Mouse (Mus musculus): Measurements from ENCODE around the gene Mpv17. TPM values are rescaled to one million over a fixed set of nuclear protein-coding genes. Genes with fewer than 3 reads are reported as not detected.

Mpv17 gene
- polyA plus RNA-seq, 1 experiment from 2014 or later = 58.7 TPM

GRCm38 (mm10) chr5:31168630-31169029 lies 14.6 kb upstream of the Mpv17 start:
- Histone ChIP-seq H3K4me3 (no peak overlapping the region), H3K4me1 (no peaks in the 10 kb centered on the region), H3K9me3 (replicated peaks) (no peaks in the 10 kb centered on the region), H3K36me3 (peaks cover 98% of the 10 kb centered on the region), H3K27ac (replicated peaks) (no peak overlapping the region), H3K27me3 (ENCODE audit: low read depth, poor library complexity, severe bottlenecking) (no peaks in the 10 kb centered on the region)
- no peak for DNase-seq (ENCODE audit: low spot score)
- 94% methylated on average over 4 of the region's 4 CpGs for WGBS

GRCm38 (mm10) chr5:31164878-31165277 lies 10.8 kb upstream of the Mpv17 start:
- no peaks in the 10 kb centered on the region for H3K4me1 ChIP-seq
- no peak for DNase-seq (ENCODE audit: low spot score)
- H3K9me3 ChIP-seq (replicated peaks) = no peaks in the 10 kb centered on the region
- 97% methylated on average over 1 of the region's 1 CpGs for WGBS
- H3K27me3 ChIP-seq (ENCODE audit: low read depth, poor library complexity, severe bottlenecking) = no peaks in the 10 kb centered on the region
- peaks cover 100% of the 10 kb centered on the region for H3K36me3 ChIP-seq
- H3K4me3 ChIP-seq = no peak overlapping the region
- no peak overlapping the region for H3K27ac ChIP-seq (replicated peaks)

GRCm38 (mm10) chr5:31162462-31162861 lies 8.4 kb upstream of the Mpv17 start:
- Histone ChIP-seq H3K36me3 (peaks cover 100% of the 10 kb centered on the region), H3K9me3 (replicated peaks) (no peaks in the 10 kb centered on the region), H3K27me3 (ENCODE audit: low read depth, poor library complexity, severe bottlenecking) (no peaks in the 10 kb centered on the region), H3K4me1 (no peaks in the 10 kb centered on the region), H3K27ac (replicated peaks) (no peak overlapping the region), H3K4me3 (no peak overlapping the region)
- DNase-seq (ENCODE audit: low spot score) = no peak

GRCm38 (mm10) chr5:31153516-31154151 lies 417 bp downstream of the Mpv17 start:
- Histone ChIP-seq H3K9me3 (replicated peaks) (no peaks in the 10 kb centered on the region), H3K27ac (replicated peaks) (peak overlapping the region; percentile 85), H3K4me3 (peak overlapping the region; percentile 69), H3K4me1 (peaks cover 18% of the 10 kb centered on the region), H3K36me3 (peaks cover 53% of the 10 kb centered on the region), H3K27me3 (ENCODE audit: low read depth, poor library complexity, severe bottlenecking) (no peaks in the 10 kb centered on the region)
- 38% methylated on average over 6 of the region's 6 CpGs for WGBS
- no peak for DNase-seq (ENCODE audit: low spot score)

GRCm38 (mm10) chr5:31151746-31152145 lies 2.3 kb downstream of the Mpv17 start:
- no peak overlapping the region for H3K27ac ChIP-seq (replicated peaks)
- no peaks in the 10 kb centered on the region for H3K27me3 ChIP-seq (ENCODE audit: low read depth, poor library complexity, severe bottlenecking)
- 93% methylated on average over 3 of the region's 3 CpGs for WGBS
- H3K4me3 ChIP-seq = no peak overlapping the region
- no peaks in the 10 kb centered on the region for H3K9me3 ChIP-seq (replicated peaks)
- H3K4me1 ChIP-seq = peaks cover 18% of the 10 kb centered on the region
- no peak for DNase-seq (ENCODE audit: low spot score)
- peaks cover 46% of the 10 kb centered on the region for H3K36me3 ChIP-seq

GRCm38 (mm10) chr5:31149781-31150180 lies 4.3 kb downstream of the Mpv17 start:
- H3K27ac ChIP-seq (replicated peaks) = no peak overlapping the region
- DNase-seq (ENCODE audit: low spot score) = no peak
- H3K4me3 ChIP-seq = no peak overlapping the region
- H3K4me1 ChIP-seq = peaks cover 17% of the 10 kb centered on the region
- H3K36me3 ChIP-seq = peaks cover 48% of the 10 kb centered on the region
- no peaks in the 10 kb centered on the region for H3K27me3 ChIP-seq (ENCODE audit: low read depth, poor library complexity, severe bottlenecking)
- WGBS = 97% methylated on average over 4 of the region's 4 CpGs
- H3K9me3 ChIP-seq (replicated peaks) = no peaks in the 10 kb centered on the region

GRCm38 (mm10) chr5:31138968-31139425 lies 15.1 kb downstream of the Mpv17 start:
- Histone ChIP-seq H3K9me3 (replicated peaks) (no peaks in the 10 kb centered on the region), H3K27ac (replicated peaks) (no peak overlapping the region), H3K27me3 (ENCODE audit: low read depth, poor library complexity, severe bottlenecking) (peaks cover 63% of the 10 kb centered on the region), H3K36me3 (peaks cover 17% of the 10 kb centered on the region), H3K4me1 (peaks cover 28% of the 10 kb centered on the region), H3K4me3 (peak overlapping the region; percentile 49; the same call in 1 of the 2 replicates)
- DNase-seq (ENCODE audit: low spot score) = no peak
- WGBS = 17% methylated on average over 9 of the region's 9 CpGs

- Histone ChIP-seq H3K27ac (replicated peaks) (no peak within 1 kb of the TSS), H3K27me3 (ENCODE audit: low read depth, poor library complexity, severe bottlenecking) (peaks cover 66% of the 10 kb centered on the region)
- DNase-seq (ENCODE audit: low spot score) = peak; percentile 33
Measured at GRCm38 (mm10) chr5:31138241-31138967, 15.6 kb downstream of the Mpv17 start, which contains the start of gene Ucn. Gene Ucn (minus strand): TSS chr5:31138829.

GRCm38 (mm10) chr5:31137658-31138057 lies 16.4 kb downstream of the Mpv17 start:
- Histone ChIP-seq H3K27me3 (ENCODE audit: low read depth, poor library complexity, severe bottlenecking) (peaks cover 66% of the 10 kb centered on the region), H3K4me1 (peaks cover 28% of the 10 kb centered on the region), H3K4me3 (peak overlapping the region; percentile 49), H3K36me3 (peaks cover 10% of the 10 kb centered on the region), H3K27ac (replicated peaks) (no peak overlapping the region), H3K9me3 (replicated peaks) (no peaks in the 10 kb centered on the region)
- DNase-seq (ENCODE audit: low spot score) = peak; percentile 29
- 1% methylated on average over 13 of the region's 13 CpGs for whole genome bisulfite sequencing

More at GRCm38 (mm10) chr5:31138241-31138967, 15.6 kb downstream of the Mpv17 start, which contains the start of gene Ucn:
- Histone ChIP-seq H3K4me3 (peak within 1 kb of the TSS; percentile 49), H3K4me1 (peaks cover 28% of the 10 kb centered on the region), H3K9me3 (replicated peaks) (no peaks in the 10 kb centered on the region), H3K36me3 (peaks cover 12% of the 10 kb centered on the region)
- WGBS = under 1% methylated on average over 52 of the region's 52 CpGs

GRCm38 (mm10) chr5:31136730-31137424 lies 17.2 kb downstream of the Mpv17 start:
- Histone ChIP-seq H3K36me3 (peaks cover 8% of the 10 kb centered on the region), H3K27ac (replicated peaks) (no peak overlapping the region), H3K27me3 (ENCODE audit: low read depth, poor library complexity, severe bottlenecking) (peaks cover 69% of the 10 kb centered on the region), H3K4me1 (peaks cover 28% of the 10 kb centered on the region), H3K4me3 (peak overlapping the region; percentile 49), H3K9me3 (replicated peaks) (no peaks in the 10 kb centered on the region)
- DNase-seq (ENCODE audit: low spot score) = peak; percentile 32
- WGBS = 1% methylated on average over 33 of the region's 33 CpGs

GRCm38 (mm10) chr5:31126050-31126449 lies 28.0 kb downstream of the Mpv17 start:
- Histone ChIP-seq H3K27me3 (ENCODE audit: low read depth, poor library complexity, severe bottlenecking) (no peaks in the 10 kb centered on the region), H3K4me1 (peaks cover 4% of the 10 kb centered on the region; the same call in 1 of the 2 replicates), H3K9me3 (replicated peaks) (no peaks in the 10 kb centered on the region), H3K27ac (replicated peaks) (no peak overlapping the region), H3K4me3 (no peak overlapping the region), H3K36me3 (no peaks in the 10 kb centered on the region)
- 44% methylated on average over 5 of the region's 5 CpGs for WGBS
- no peak for DNase-seq (ENCODE audit: low spot score)

- Histone ChIP-seq H3K4me3 (no peak overlapping the region), H3K27ac (replicated peaks) (no peak overlapping the region), H3K36me3 (no peaks in the 10 kb centered on the region), H3K4me1 (peaks cover 4% of the 10 kb centered on the region; the same call in 1 of the 2 replicates), H3K27me3 (ENCODE audit: low read depth, poor library complexity, severe bottlenecking) (no peaks in the 10 kb centered on the region), H3K9me3 (replicated peaks) (no peaks in the 10 kb centered on the region)
- WGBS = 47% methylated on average over 2 of the region's 2 CpGs
- no peak for DNase-seq (ENCODE audit: low spot score)
Measured at GRCm38 (mm10) chr5:31123481-31123880, 30.6 kb downstream of the Mpv17 start.

Data from midbrain, embryonic 10.5 days (tissue).